Mouse (Mus musculus) myocyte (in vitro differentiated cells): ENCODE data around the gene Zmynd12. TPM values are rescaled to one million over a fixed set of nuclear protein-coding genes. Genes with fewer than 3 reads are reported as not detected.

Experiments used
- H3K27me3 ChIP-seq: one replicate; pipeline ENCODE4 v1.6.1; 2011; ENCODE audit not compliant: control insufficient read depth, insufficient read depth, insufficient read length
- H3K36me3 ChIP-seq: one replicate; pipeline ENCODE4 v1.6.1; 2011; ENCODE audit not compliant: control insufficient read depth, insufficient read depth
- H3K4me2 ChIP-seq: one replicate; pipeline ENCODE4 v1.6.1; 2011; ENCODE audit warnings: low read depth, control low read depth
- H3K4me3 ChIP-seq: one replicate; pipeline ENCODE4 v1.5.1; 2011; ENCODE audit warnings: mild to moderate bottlenecking, control low read depth, moderate library complexity
- H3K79me2 ChIP-seq: one replicate; pipeline ENCODE4 v1.6.1; 2011; ENCODE audit not compliant: control insufficient read depth, insufficient read depth
- H3ac ChIP-seq: one replicate; pipeline ENCODE4 v1.6.1; 2011; ENCODE audit not compliant: control insufficient read depth, insufficient read length
- CEBPB ChIP-seq: IDR thresholded peaks from 2 replicates; pipeline ENCODE4 v1.6.1; 2011; ENCODE audit warnings: mild to moderate bottlenecking, moderate library complexity; ENCODE audit not compliant: poor library complexity, insufficient read depth, severe bottlenecking
- E2F4 ChIP-seq: IDR thresholded peaks from one replicate; pipeline ENCODE4 v1.6.1; 2011; ENCODE audit warnings: mild to moderate bottlenecking, control low read depth, moderate library complexity; ENCODE audit not compliant: insufficient read depth
- MAX ChIP-seq: IDR thresholded peaks from one replicate; pipeline ENCODE4 v1.6.1; 2011; ENCODE audit warnings: low read depth, mild to moderate bottlenecking, control low read depth
- MYOD1 ChIP-seq, 3 experiments: IDR thresholded peaks; one replicate each; pipeline ENCODE4 v1.6.1; 2011; ENCODE audit warnings: control low read depth in 2 of 3, low read depth in 2 of 3, mild to moderate bottlenecking in 2 of 3, moderate library complexity in 1 of 3; ENCODE audit not compliant: insufficient read length in 2 of 3, control insufficient read depth in 1 of 3
- MYOG ChIP-seq, 3 experiments: IDR thresholded peaks; one replicate each; pipeline ENCODE4 v1.6.1; 2011; ENCODE audit warnings: control low read depth in 2 of 3, low read depth in 2 of 3, mild to moderate bottlenecking in 2 of 3; ENCODE audit not compliant: insufficient read length in 2 of 3, control insufficient read depth in 1 of 3, insufficient read depth in 1 of 3
- POLR2A ChIP-seq: IDR thresholded peaks from one replicate; pipeline ENCODE4 v1.6.1; 2011; ENCODE audit warnings: low read depth, mild to moderate bottlenecking, control low read depth, moderate library complexity; ENCODE audit not compliant: insufficient read length
- POLR2AphosphoS2 ChIP-seq: IDR thresholded peaks from one replicate; pipeline ENCODE4 v1.6.1; 2011; ENCODE audit warnings: low read depth, control low read depth; ENCODE audit not compliant: insufficient read length
- REST ChIP-seq: IDR thresholded peaks from one replicate; pipeline ENCODE4 v1.6.1; 2011; ENCODE audit warnings: mild to moderate bottlenecking, control low read depth, moderate library complexity; ENCODE audit not compliant: insufficient read depth, insufficient read length
- SRF ChIP-seq: IDR thresholded peaks from one replicate; pipeline ENCODE4 v1.6.1; 2011; ENCODE audit warnings: low read depth; ENCODE audit not compliant: control insufficient read depth, insufficient read length
- TCF12 ChIP-seq: IDR thresholded peaks from one replicate; pipeline ENCODE4 v1.6.1; 2011; ENCODE audit warnings: mild to moderate bottlenecking, control low read depth; ENCODE audit not compliant: poor library complexity, insufficient read depth, severe bottlenecking
- TCF3 ChIP-seq: IDR thresholded peaks from one replicate; pipeline ENCODE4 v1.6.1; 2011; ENCODE audit warnings: low read depth, control low read depth; ENCODE audit not compliant: insufficient read length
- USF1 ChIP-seq: IDR thresholded peaks from one replicate; pipeline ENCODE4 v1.6.1; 2011; ENCODE audit warnings: low read depth, mild to moderate bottlenecking, control low read depth, moderate library complexity
- polyA plus RNA-seq: library from polyadenylated mRNA; unstranded; fragments of >200 nt; fragmentation: generic; extraction: Trizol; gene quantifications from one replicate; pipeline ENCODE4 v1.2.1, GENCODE M21; 2012; ENCODE audit warnings: missing spikeins

Zmynd12 gene
- polyA plus RNA-seq, 1 experiment, result 0.05 TPM

DNA sequence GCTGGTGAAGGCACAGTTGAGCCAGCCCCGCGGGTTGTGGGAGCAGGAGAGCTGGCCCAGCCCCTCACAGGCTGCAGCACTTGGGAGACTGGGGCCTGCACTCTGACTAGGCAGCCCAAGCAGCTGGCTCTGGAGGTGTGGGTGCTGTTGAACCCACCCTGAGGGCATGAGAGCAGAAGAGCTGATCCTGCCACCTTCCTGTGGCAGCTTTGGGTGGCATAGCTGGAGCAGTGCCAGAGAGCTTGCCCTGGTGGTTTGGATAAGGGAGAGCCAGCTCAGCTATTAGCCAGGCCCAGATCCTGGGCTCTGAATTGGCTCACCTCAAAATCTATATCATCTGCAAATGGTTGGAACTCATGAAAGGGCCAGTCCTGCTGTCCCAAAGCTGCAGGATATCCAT, 5.1 kb downstream of the Zmynd12 start:
- H3K4me3 ChIP-seq, result no peak overlapping the region
- no peak overlapping the region for H3ac ChIP-seq
- no peak overlapping the region for H3K4me2 ChIP-seq
- no peak for TF ChIP-seq POLR2A
- no peak for TF ChIP-seq SRF
- no peak for TF ChIP-seq MAX
- TF ChIP-seq TCF12, result no peak
- TF ChIP-seq POLR2AphosphoS2, result no peak
- TF ChIP-seq MYOG (IDR thresholded peaks at IDR 0.05; ENCODE audit: control insufficient read depth in 1 of 3, insufficient read depth in 1 of 3, insufficient read length in 2 of 3, low read depth in 2 of 3), result no peak
- TF ChIP-seq USF1, result no peak
- no peak for TF ChIP-seq MYOD1 (IDR thresholded peaks at IDR 0.05; ENCODE audit: control insufficient read depth in 1 of 3, insufficient read length in 2 of 3, low read depth in 2 of 3)
- no peak for TF ChIP-seq REST
- TF ChIP-seq TCF3, result no peak
- TF ChIP-seq E2F4, result no peak
- no peak for TF ChIP-seq CEBPB
- peaks cover 5% of the 10 kb centered on the region for H3K27me3 ChIP-seq
- no peaks in the 10 kb centered on the region for H3K36me3 ChIP-seq
- H3K79me2 ChIP-seq, result no peaks in the 10 kb centered on the region

DNA sequence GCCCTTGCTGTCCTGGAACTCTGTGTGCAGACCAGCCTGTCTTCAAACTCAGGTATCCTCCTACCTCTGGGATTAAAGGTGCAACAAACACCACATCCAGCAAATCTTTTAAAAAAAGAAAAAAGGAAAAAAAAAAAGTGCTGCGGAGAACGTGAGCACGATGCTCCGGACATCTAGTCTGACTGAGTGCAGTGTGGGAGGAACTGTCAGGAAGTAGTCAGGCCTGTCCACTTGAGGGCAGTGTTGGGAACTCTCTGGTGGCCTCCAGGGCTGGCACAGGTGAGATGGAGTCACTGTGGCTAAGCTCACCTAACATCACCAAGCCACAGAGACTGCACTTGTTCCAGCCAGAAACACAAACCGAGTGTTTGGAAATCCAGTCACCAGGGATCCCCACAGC, 8.1 kb downstream of the Zmynd12 start:
- no peaks in the 10 kb centered on the region for H3K79me2 ChIP-seq
- no peak for TF ChIP-seq E2F4
- TF ChIP-seq MAX, result no peak
- no peak for TF ChIP-seq MYOD1 (IDR thresholded peaks at IDR 0.05; ENCODE audit: control insufficient read depth in 1 of 3, insufficient read length in 2 of 3, low read depth in 2 of 3)
- no peak for TF ChIP-seq POLR2AphosphoS2
- TF ChIP-seq REST, result no peak
- TF ChIP-seq TCF12, result no peak
- TF ChIP-seq CEBPB, result no peak
- TF ChIP-seq TCF3, result no peak
- TF ChIP-seq SRF, result no peak
- no peak overlapping the region for H3K4me2 ChIP-seq
- H3K36me3 ChIP-seq, result no peaks in the 10 kb centered on the region
- peaks cover 18% of the 10 kb centered on the region for H3K27me3 ChIP-seq
- H3K4me3 ChIP-seq, result no peak overlapping the region
- H3ac ChIP-seq, result no peak overlapping the region

DNA sequence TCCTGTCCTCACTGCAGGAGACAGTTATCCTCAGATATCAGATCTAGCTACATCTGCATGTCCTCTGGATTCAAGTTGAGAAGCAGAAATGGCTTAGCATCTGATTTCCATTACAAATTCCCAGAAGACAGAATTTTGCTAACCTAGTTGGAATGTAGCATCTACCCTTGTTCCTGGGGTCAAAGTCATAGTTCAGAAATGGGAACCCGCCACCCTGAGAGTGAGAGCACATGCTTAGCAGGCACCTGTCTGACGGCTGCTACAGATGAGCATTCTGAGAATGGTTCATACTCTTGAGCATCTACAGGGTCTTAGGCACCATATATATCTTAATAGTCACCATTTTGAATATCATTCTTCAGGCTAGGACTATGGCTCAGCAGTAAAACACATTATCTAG, 15.3 kb downstream of the Zmynd12 start:
- TF ChIP-seq E2F4, result no peak
- TF ChIP-seq POLR2A, result no peak
- TF ChIP-seq CEBPB, result no peak
- no peak for TF ChIP-seq TCF3
- TF ChIP-seq TCF12, result no peak
- TF ChIP-seq USF1, result no peak
- TF ChIP-seq MYOD1 (IDR thresholded peaks at IDR 0.05; ENCODE audit: control insufficient read depth in 1 of 3, insufficient read length in 2 of 3, low read depth in 2 of 3), result no peak
- TF ChIP-seq MYOG (IDR thresholded peaks at IDR 0.05; ENCODE audit: control insufficient read depth in 1 of 3, insufficient read depth in 1 of 3, insufficient read length in 2 of 3, low read depth in 2 of 3), result no peak
- TF ChIP-seq SRF, result no peak
- no peak for TF ChIP-seq REST
- no peak for TF ChIP-seq MAX
- no peak for TF ChIP-seq POLR2AphosphoS2
- Histone ChIP-seq H3ac (no peak overlapping the region), H3K36me3 (no peaks in the 10 kb centered on the region), H3K79me2 (no peaks in the 10 kb centered on the region), H3K4me3 (no peak overlapping the region), H3K4me2 (no peak overlapping the region), H3K27me3 (peaks cover 19% of the 10 kb centered on the region)

DNA sequence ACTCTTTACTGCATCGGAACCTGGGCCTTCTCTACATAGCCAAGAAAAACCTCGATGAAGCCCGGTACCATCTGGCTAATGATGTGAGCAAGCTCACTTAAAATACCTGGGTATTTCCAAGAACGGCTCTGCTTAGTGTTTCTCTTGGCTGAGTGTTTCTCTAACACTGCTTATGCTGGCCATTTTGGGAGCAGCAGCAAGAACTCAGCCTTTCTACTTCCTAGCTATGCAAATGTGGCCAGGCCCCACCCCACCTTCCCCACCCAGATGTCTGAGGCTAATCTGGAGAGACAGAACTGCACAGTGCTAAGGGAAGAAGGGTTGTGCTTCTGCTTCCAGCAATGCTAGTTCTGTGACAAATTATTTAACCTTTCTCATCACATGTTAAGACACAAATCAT, 19.2 kb downstream of the Zmynd12 start:
- no peaks in the 10 kb centered on the region for H3K36me3 ChIP-seq
- no peak overlapping the region for H3K4me3 ChIP-seq
- peaks cover 2% of the 10 kb centered on the region for H3K27me3 ChIP-seq
- no peaks in the 10 kb centered on the region for H3K79me2 ChIP-seq
- H3K4me2 ChIP-seq, result no peak overlapping the region
- H3ac ChIP-seq, result no peak overlapping the region
- TF ChIP-seq POLR2A (no peak), SRF (no peak), MAX (no peak), TCF12 (no peak), MYOG (IDR thresholded peaks at IDR 0.05; ENCODE audit: control insufficient read depth in 1 of 3, insufficient read depth in 1 of 3, insufficient read length in 2 of 3, low read depth in 2 of 3) (no peak), POLR2AphosphoS2 (no peak), REST (no peak), CEBPB (no peak), TCF3 (no peak), MYOD1 (IDR thresholded peaks at IDR 0.05; ENCODE audit: control insufficient read depth in 1 of 3, insufficient read length in 2 of 3, low read depth in 2 of 3) (no peak), USF1 (no peak), E2F4 (no peak)
